Mouse (Mus musculus): Measurements from ENCODE around the gene Qpctl. TPM values are rescaled to one million over a fixed set of nuclear protein-coding genes. Genes with fewer than 3 reads are reported as not detected.

Gene Qpctl
- total RNA-seq, 2 experiments from 2014 or later: 20.9 to 22.8 TPM

GRCm38 (mm10) chr7:19127744-19128143 lies 21.3 kb downstream of the Qpctl start:
- no peak for DNase-seq (ENCODE audit: low spot score in 2 of 2)

- DNase-seq (ENCODE audit: low spot score in 2 of 2): no peak
Measured at GRCm38 (mm10) chr7:19124713-19125112, 24.4 kb downstream of the Qpctl start.

GRCm38 (mm10) chr7:19121686-19122085 lies 27.4 kb downstream of the Qpctl start:
- no peak for DNase-seq (ENCODE audit: low spot score in 2 of 2)

GRCm38 (mm10) chr7:19119631-19120429 lies 29.3 kb downstream of the Qpctl start, which contains the start of gene Fbxo46:
Gene Fbxo46, plus strand, starts transcription at chr7:19119859.
- peak; percentile 89 to 92 for DNase-seq (ENCODE audit: low spot score in 2 of 2)

- DNase-seq (ENCODE audit: low spot score in 2 of 2): no peak
Measured at GRCm38 (mm10) chr7:19119083-19119482, 30.0 kb downstream of the Qpctl start.

GRCm38 (mm10) chr7:19118028-19118771 lies 30.9 kb downstream of the Qpctl start, which contains the start of gene Gm4969:
Gene Gm4969, minus strand, starts transcription at chr7:19118368.
- DNase-seq (ENCODE audit: low spot score in 2 of 2): peak; percentile 61 to 75

- no peak for DNase-seq (ENCODE audit: low spot score in 2 of 2)
Measured at GRCm38 (mm10) chr7:19109565-19109964, 39.5 kb downstream of the Qpctl start.

- DNase-seq (ENCODE audit: low spot score in 2 of 2): no peak
Measured at GRCm38 (mm10) chr7:19107436-19107835, 41.7 kb downstream of the Qpctl start.

- no peak for DNase-seq (ENCODE audit: low spot score in 2 of 2)
Measured at GRCm38 (mm10) chr7:19104486-19104885, 44.6 kb downstream of the Qpctl start.

- no peak for DNase-seq (ENCODE audit: low spot score in 2 of 2)
Measured at GRCm38 (mm10) chr7:19103741-19104140, 45.4 kb downstream of the Qpctl start.

- no peak for DNase-seq (ENCODE audit: low spot score in 2 of 2)
Measured at GRCm38 (mm10) chr7:19100290-19100689, 48.8 kb downstream of the Qpctl start.

- no peak for DNase-seq (ENCODE audit: low spot score in 2 of 2)
Measured at GRCm38 (mm10) chr7:19098811-19099210, 50.3 kb downstream of the Qpctl start.

GRCm38 (mm10) chr7:19097863-19098262 lies 51.2 kb downstream of the Qpctl start:
- no peak for DNase-seq (ENCODE audit: low spot score in 2 of 2)

- DNase-seq (ENCODE audit: low spot score in 2 of 2): no peak
Measured at GRCm38 (mm10) chr7:19097217-19097616, 51.9 kb downstream of the Qpctl start.

- DNase-seq (ENCODE audit: low spot score in 2 of 2): no peak
Measured at GRCm38 (mm10) chr7:19096421-19096976, 52.6 kb downstream of the Qpctl start.

- DNase-seq (ENCODE audit: low spot score in 2 of 2): peak in 1 of 2 experiments; percentile 38
Measured at GRCm38 (mm10) chr7:19095751-19096110, 53.4 kb downstream of the Qpctl start.

- peak in 1 of 2 experiments; percentile 44 for DNase-seq (ENCODE audit: low spot score in 2 of 2)
Measured at GRCm38 (mm10) chr7:19094826-19095750, 54.0 kb downstream of the Qpctl start.

- DNase-seq (ENCODE audit: low spot score in 2 of 2): peak in 1 of 2 experiments; percentile 55
Measured at GRCm38 (mm10) chr7:19094471-19094825, 54.6 kb downstream of the Qpctl start, which contains the start of gene Six5. Gene Six5, plus strand, starts transcription at chr7:19094594.

GRCm38 (mm10) chr7:19093537-19094385 lies 55.3 kb downstream of the Qpctl start:
- peak; percentile 85 to 87 for DNase-seq (ENCODE audit: low spot score in 2 of 2)

- peak; percentile 81 to 86 for DNase-seq (ENCODE audit: low spot score in 2 of 2)
Measured at GRCm38 (mm10) chr7:19093174-19093521, 55.9 kb downstream of the Qpctl start.

Measured in layer of hippocampus, postnatal 10 days (tissue).